Comparison of ENCODE assay signal across 8 mouse cellular contexts in the genomic region with DNA sequence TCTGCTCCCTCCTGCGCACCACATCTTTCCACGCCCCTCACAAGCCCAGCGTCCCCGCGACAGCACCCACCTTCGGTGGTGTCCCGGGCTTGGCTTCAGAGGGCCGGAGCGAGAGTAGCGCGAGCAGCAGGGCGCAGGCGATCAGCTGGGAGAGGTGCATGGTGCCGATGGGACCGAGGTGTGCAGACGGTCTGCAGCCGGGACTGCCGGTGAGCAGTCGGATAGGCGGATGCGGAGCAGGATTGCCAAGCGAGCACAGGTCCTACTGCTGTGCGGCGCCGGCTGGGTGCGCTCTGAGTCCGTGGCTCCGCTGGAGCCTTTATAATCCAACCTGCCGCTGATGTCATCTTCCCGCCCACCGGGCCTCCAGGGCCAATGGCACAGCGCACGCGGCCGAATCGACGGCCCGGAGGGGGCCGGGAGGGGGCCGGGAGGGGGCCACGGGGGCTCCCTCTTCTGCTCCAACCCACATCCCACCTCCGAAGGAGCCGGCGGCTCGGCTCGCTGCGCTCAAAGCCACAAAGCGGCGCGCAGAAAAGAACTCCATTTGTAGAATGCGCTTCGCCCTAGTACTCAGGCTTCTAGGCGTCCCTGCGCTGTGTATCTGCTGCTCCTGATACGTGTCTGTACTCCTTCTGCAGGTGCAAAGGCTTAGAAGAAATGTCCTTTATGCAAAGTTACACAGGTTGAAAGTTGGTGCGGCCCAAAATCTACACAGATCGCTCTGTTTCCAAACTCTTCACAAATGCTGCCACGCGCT. TPM values are rescaled to one million over a fixed set of nuclear protein-coding genes. Genes with fewer than 3 reads are reported as not detected.
DNase-seq lines count a peak whose midpoint lies in the region; ATAC-seq and TF ChIP-seq lines count a peak whose summit lies in the region.

A gene (minus strand): TSS at position 293 of the 760 bp plus-strand sequence.

- H3K4me3 ChIP-seq in gastrocnemius, adult 2 months: peak within 1 kb of the TSS; percentile 76

- intact Hi-C loops in gastrocnemius, adult 2 months (cut with DNase I): loop anchor here (5.0 kb wide), 1 partner anchor 297 kb away; no protein-coding TSS in a partner anchor

- DNase-seq in adrenal gland, adult 18-20 months (ENCODE audit: low spot score in 2 of 2): peak; percentile 64 to 70
- DNase-seq in cerebellum, postnatal 25 days: peak; percentile 75 to 81
- DNase-seq in gastrocnemius, adult 2 months: peak; percentile 79
- DNase-seq in induced T-regulatory cell, adult 2 months (ENCODE audit: low read depth): peak; percentile 34
- peak; percentile 65 to 80 for DNase-seq in left cerebral cortex, adult 8-10 months (ENCODE audit: low spot score in 2 of 2)
- DNase-seq in lung, postnatal 4 days: peak; percentile 68 to 70
- peak; percentile 88 for DNase-seq in right cerebral cortex, postnatal 25 days

- no peak for ATAC-seq in erythroid progenitor cell, adult 5-6 weeks (replicated peaks; ENCODE audit: low FRiP score, poor library complexity, severe bottlenecking)

- peak within 1 kb of the TSS; percentile 13; the same call in 1 of the 2 replicates for H3K27ac ChIP-seq in gastrocnemius, adult 2 months

- peak; percentile 69 for TF ChIP-seq CTCF in gastrocnemius, adult 2 months (IDR thresholded peaks at IDR 0.05)

RNA-seq across cellular contexts. Expression of the gene that starts here (rescaled TPM):
- total RNA-seq in adrenal gland, adult 18-20 months (2021): under 1 TPM in 1 of 2 experiments, not detected in 1; 0.40 TPM
- 1 to 10 TPM in 1 of 2 experiments, under 1 TPM in 1; 0.36 to 1.0 TPM for total RNA-seq in gastrocnemius, adult 2 months (2021)
- 10 to 100 TPM in 1 of 4 experiments, 1 to 10 TPM in 3; 9.0 to 12.3 (median 9.2) TPM for total RNA-seq in left cerebral cortex, adult 8-10 months (2022)
- total RNA-seq in erythroid progenitor cell, adult 5-6 weeks (2015; ENCODE audit: low replicate concordance): not detected in 2 replicates
- not detected in 2 replicates for total RNA-seq in erythroid progenitor cell, adult 5-6 weeks (2017; ENCODE audit: low replicate concordance)

Comparison
In these comparisons a context has a peak if more than half of its experiments do, and no peak if none do; other contexts are left out.
1. RNA of the gene that starts here (total RNA-seq): 9.0 to 12.3 TPM in left cerebral cortex, adult 8-10 months; 0.36 to 1.0 TPM in gastrocnemius, adult 2 months, 0.40 TPM in adrenal gland, adult 18-20 months and not detected in erythroid progenitor cell, adult 5-6 weeks; every median in the first group is over 4 times any median in the second.
2. Peak in DNase-seq in adrenal gland, adult 18-20 months; RNA of the gene not detected or under 1 TPM.
3. DNase-seq: peak in every context shown above with its lines; median percentile 88 in right cerebral cortex, postnatal 25 days; 79 in gastrocnemius, adult 2 months; 78 in cerebellum, postnatal 25 days; 72 in left cerebral cortex, adult 8-10 months; 69 in lung, postnatal 4 days; 67 in adrenal gland, adult 18-20 months; 34 in induced T-regulatory cell, adult 2 months.